8 mouse cellular contexts compared by ENCODE assay signal in the genomic region with DNA sequence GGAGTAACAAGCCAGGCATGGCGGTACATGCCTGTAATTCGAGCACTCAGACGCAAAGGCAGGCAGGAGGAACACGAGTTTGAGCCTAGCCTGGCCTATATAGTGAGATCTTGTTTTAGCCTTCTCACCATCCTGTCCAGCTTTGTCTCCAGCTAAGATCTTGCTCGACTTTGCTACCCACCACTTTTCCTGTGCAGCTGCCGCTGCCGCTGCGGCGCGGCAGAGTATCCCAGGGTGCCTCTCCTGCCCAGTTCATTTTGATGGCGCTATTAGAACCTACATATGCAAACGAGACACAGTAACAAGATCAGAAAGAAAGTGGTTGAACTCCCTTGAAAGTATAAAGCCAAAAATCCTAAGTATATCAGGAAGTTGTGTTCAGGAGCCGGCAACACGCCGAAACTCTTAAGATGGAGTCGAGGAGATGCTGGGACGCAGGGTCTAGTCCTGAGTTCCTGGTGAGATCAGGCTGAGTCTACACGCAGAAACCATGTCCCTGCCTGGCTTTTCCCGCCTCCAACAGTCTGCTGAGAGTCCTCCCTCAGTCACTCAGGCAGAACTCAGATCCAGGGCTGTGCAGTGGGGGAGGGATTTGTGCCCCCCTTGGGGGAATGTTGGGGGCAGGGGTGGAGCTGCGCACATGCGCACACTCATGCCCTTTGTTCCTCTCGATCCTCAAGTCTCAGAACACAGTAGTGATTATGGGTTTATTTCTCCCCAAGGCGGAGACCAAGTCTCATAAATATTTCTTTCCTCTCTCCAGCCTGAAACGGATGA. TPM values are rescaled to one million over a fixed set of nuclear protein-coding genes. Genes with fewer than 3 reads are reported as not detected.
DNase-seq lines count a peak whose midpoint lies in the region; ATAC-seq lines count a peak whose summit lies in the region.

No protein-coding gene starts in this region.

- H3K9ac ChIP-seq in hindbrain, embryonic 14.5 days: peak overlapping the region; percentile 75

- ATAC-seq in hindbrain, embryonic 14.5 days (ENCODE audit: low FRiP score): peak; percentile 95

- peak overlapping the region; percentile 98 for H3K27ac ChIP-seq in hindbrain, embryonic 14.5 days

- DNase-seq in NIH3T3 (ENCODE audit: low read depth): peak; percentile 91
- peak; percentile 82 for DNase-seq in cerebellum, postnatal 25 days
- DNase-seq in frontal cortex, postnatal 25 days (ENCODE audit: low spot score in 2 of 2): peak; percentile 25 to 65
- peak; percentile 87 for DNase-seq in hindbrain, embryonic 14.5 days (ENCODE audit: low spot score)
- DNase-seq in left cerebral cortex, adult 11 months (ENCODE audit: low spot score): peak; percentile 76
- peak; percentile 90 for DNase-seq in lung, postnatal 36 days
- peak; percentile 61 for DNase-seq in retina, postnatal 7 days (ENCODE audit: low read depth, low spot score)
- DNase-seq in urinary bladder, adult 18-20 months (ENCODE audit: low spot score in 2 of 2): peak; percentile 53 to 82

- H3K9me3 ChIP-seq in hindbrain, embryonic 14.5 days (ENCODE audit: control insufficient read depth, low read length): no peaks in the 10 kb centered on the region

- peaks cover 45% of the 10 kb centered on the region; the same call in 1 of the 2 replicates for H3K27me3 ChIP-seq in hindbrain, embryonic 14.5 days (ENCODE audit: control insufficient read depth, insufficient read depth, low read length)

- H3K4me1 ChIP-seq in hindbrain, embryonic 14.5 days (replicated peaks; ENCODE audit: control insufficient read depth, insufficient read depth, low read length): peaks cover 16% of the 10 kb centered on the region; the same call in 1 of the 2 replicates

- 15% methylated on average over 24 of the region's 24 CpGs for WGBS in hindbrain, embryonic 14.5 days

- H3K36me3 ChIP-seq in hindbrain, embryonic 14.5 days (replicated peaks; ENCODE audit: control insufficient read depth, insufficient read depth): no peaks in the 10 kb centered on the region

- H3K4me3 ChIP-seq in hindbrain, embryonic 14.5 days (replicated peaks; ENCODE audit: low read length): peak overlapping the region; percentile 36

- H3K4me2 ChIP-seq in hindbrain, embryonic 14.5 days (replicated peaks): peak overlapping the region; percentile 76

RNA-seq across cellular contexts. Expression of a gene that starts 38.3 kb away (rescaled TPM):
- polyA plus RNA-seq in hindbrain, embryonic 14.5 days (2014; fragmentation: Nextera tagmentation; extraction: Ambion mirVana): 113 and 117 TPM in 2 replicates

Comparison
In these comparisons a context has a peak if more than half of its experiments do, and no peak if none do; other contexts are left out.
1. Peak in every context shown above with its lines: DNase-seq, ATAC-seq, H3K4me3 ChIP-seq and H3K27ac ChIP-seq.